Mouse (Mus musculus) megakaryocyte, embryonic 14.5 days (primary cell): ENCODE data around the gene Nadk2.

ENCODE experiments used
- FLI1 ChIP-seq: IDR thresholded peaks from 2 replicates; pipeline ENCODE4 v1.6.1; 2012; ENCODE audit warnings: low read length, inconsistent platforms, mixed read lengths
- GATA1 ChIP-seq: IDR thresholded peaks from 3 replicates; pipeline ENCODE4 v1.6.1; 2012; ENCODE audit warnings: mixed read lengths, low read length, inconsistent platforms, borderline replicate concordance

DNA sequence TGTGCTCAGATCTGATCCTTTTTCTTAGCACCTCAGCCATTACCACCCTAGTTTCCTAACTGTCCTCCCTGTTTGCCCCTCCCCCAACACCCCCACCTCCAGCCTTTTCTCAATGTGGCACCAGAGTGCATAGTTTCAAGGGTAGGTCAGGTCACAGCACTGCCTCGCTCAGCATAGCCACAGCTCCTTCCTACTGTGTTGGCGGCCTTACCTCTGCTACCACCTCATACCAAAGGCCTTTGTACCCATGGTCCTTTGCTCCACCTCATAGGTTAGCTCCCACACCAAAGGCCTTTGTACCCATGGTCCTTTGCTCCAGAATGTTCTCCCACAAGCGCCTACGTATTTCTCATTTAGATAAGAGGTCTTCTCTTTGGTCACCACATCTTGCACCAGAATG lies 47.8 kb downstream of the Nadk2 start:
- TF ChIP-seq GATA1: no peak
- TF ChIP-seq FLI1: no peak
